Mouse (Mus musculus): ENCODE measurements around the gene Palm2. TPM values are rescaled to one million over a fixed set of nuclear protein-coding genes. Genes with fewer than 3 reads are reported as not detected.

Gene Palm2
- polyA plus RNA-seq, 1 experiment from 2014 or later = 11.8 TPM

DNA sequence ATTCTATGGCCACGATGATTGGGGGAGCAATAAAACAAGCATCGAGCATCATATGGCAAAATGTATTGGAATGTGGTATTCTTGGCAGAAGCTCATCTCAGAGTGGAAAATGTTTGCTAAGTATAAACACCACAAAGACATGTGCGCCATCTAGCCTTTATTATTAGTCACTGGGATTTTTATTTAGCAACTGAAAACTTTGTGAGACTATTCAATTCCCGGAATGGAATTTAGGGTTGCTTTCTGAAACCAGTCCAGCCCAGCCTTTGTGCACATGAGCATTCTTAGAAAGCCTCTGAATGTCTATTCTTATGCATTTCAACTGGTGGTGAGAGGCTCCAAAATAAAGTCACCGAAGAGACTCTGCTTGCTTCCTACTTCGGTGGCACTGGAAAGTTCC lies 55.8 kb downstream of the Palm2 start:
- no peaks in the 10 kb centered on the region for H3K36me3 ChIP-seq (ENCODE audit: control insufficient read depth, insufficient read depth)
- H3K4me2 ChIP-seq (ENCODE audit: low read depth, low read length) = no peak overlapping the region
- H3K4me1 ChIP-seq (ENCODE audit: control insufficient read depth, insufficient read depth, low read length) = peaks cover 14% of the 10 kb centered on the region
- 48% methylated on average over 6 of the region's 6 CpGs for WGBS
- H3K27me3 ChIP-seq (ENCODE audit: control insufficient read depth, insufficient read depth, low read length) = no peaks in the 10 kb centered on the region
- ATAC-seq (replicated peaks; ENCODE audit: extremely low read depth, insufficient read depth, low FRiP score) = peak; percentile 63
- no peak overlapping the region for H3K9ac ChIP-seq (ENCODE audit: low read length)
- H3K27ac ChIP-seq (ENCODE audit: low read length) = peak overlapping the region; percentile 79
- no peak overlapping the region for H3K4me3 ChIP-seq (ENCODE audit: low read length)
- H3K9me3 ChIP-seq (replicated peaks; ENCODE audit: control insufficient read depth, low read length) = no peaks in the 10 kb centered on the region

DNA sequence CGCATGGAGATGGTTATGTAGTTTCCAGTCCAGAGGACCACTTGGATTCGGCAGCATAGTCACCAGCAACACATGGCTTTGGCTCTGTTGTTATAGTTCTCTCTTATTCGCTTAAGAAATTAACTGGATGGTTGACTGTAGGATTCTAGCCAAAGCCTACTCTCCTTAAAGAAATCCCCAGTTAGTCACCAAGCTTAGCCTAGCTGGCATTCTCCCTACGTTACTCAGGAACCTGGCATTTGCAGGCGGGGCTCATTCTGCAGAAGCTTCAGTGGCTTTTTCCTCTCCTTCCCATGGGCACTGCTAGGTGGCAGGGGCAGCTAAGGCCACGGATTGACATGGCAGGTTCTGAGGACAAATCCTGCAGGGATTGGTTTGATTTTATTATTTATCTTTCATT lies 70.7 kb downstream of the Palm2 start:
- H3K9me3 ChIP-seq (replicated peaks; ENCODE audit: control insufficient read depth, low read length) = no peaks in the 10 kb centered on the region
- no peaks in the 10 kb centered on the region for H3K27me3 ChIP-seq (ENCODE audit: control insufficient read depth, insufficient read depth, low read length)
- no peak overlapping the region for H3K27ac ChIP-seq (ENCODE audit: low read length)
- H3K4me1 ChIP-seq (ENCODE audit: control insufficient read depth, insufficient read depth, low read length) = no peaks in the 10 kb centered on the region
- no peaks in the 10 kb centered on the region for H3K36me3 ChIP-seq (ENCODE audit: control insufficient read depth, insufficient read depth)
- ATAC-seq (replicated peaks; ENCODE audit: extremely low read depth, insufficient read depth, low FRiP score) = no peak
- no peak overlapping the region for H3K4me2 ChIP-seq (ENCODE audit: low read depth, low read length)
- H3K4me3 ChIP-seq (ENCODE audit: low read length) = no peak overlapping the region
- no peak overlapping the region for H3K9ac ChIP-seq (ENCODE audit: low read length)
- WGBS = 87% methylated on average over 6 of the region's 6 CpGs

DNA sequence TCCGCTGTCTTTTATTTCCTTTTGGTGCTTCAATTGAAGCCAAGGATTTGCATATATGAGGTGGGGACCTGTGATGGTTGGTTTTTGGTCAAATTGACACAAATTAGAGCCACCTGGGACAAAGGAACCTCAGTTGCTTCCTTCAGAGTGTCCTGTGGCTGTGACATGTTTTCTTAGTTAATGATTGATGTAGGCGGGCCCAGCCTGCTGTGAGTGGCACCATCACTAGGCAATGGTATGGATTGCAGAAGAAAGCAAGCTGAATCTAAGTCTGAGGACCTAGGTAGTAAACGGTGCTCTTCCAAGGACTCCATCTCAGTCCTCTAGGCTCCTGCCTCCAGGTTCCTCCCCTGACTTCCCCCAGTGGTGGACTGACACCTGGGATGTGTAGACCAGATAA lies 76.5 kb downstream of the Palm2 start:
- Histone ChIP-seq H3K4me1 (ENCODE audit: control insufficient read depth, insufficient read depth, low read length) (no peaks in the 10 kb centered on the region), H3K9ac (ENCODE audit: low read length) (no peak overlapping the region), H3K9me3 (replicated peaks; ENCODE audit: control insufficient read depth, low read length) (no peaks in the 10 kb centered on the region), H3K27me3 (ENCODE audit: control insufficient read depth, insufficient read depth, low read length) (no peaks in the 10 kb centered on the region), H3K27ac (ENCODE audit: low read length) (no peak overlapping the region), H3K36me3 (ENCODE audit: control insufficient read depth, insufficient read depth) (no peaks in the 10 kb centered on the region), H3K4me2 (ENCODE audit: low read depth, low read length) (no peak overlapping the region), H3K4me3 (ENCODE audit: low read length) (no peak overlapping the region)
- no peak for ATAC-seq (replicated peaks; ENCODE audit: extremely low read depth, insufficient read depth, low FRiP score)
- WGBS = 75% methylated on average over 2 of the region's 3 CpGs

DNA sequence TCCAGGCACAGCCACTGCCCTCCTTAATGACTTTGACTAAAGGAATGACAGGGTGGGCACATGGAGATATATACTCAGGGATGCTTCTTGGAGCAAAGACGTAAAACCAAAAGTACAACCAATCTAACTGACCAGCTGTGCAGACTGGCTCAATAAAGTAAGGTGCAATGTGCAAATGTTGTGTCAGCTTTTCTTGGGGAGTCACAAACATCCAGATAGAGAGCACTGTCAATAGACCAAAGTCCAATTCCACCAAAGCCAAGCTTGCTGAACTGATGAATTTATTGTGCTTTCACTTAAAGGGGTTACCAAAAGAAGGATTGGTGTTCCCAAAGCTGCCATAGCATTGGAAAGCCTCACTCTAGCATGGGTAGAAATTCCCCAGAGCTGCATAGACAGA lies 77.7 kb downstream of the Palm2 start:
- no peak overlapping the region for H3K9ac ChIP-seq (ENCODE audit: low read length)
- WGBS = 97% methylated on average over 1 of the region's 1 CpGs
- no peaks in the 10 kb centered on the region for H3K27me3 ChIP-seq (ENCODE audit: control insufficient read depth, insufficient read depth, low read length)
- ATAC-seq (replicated peaks; ENCODE audit: extremely low read depth, insufficient read depth, low FRiP score) = no peak
- H3K36me3 ChIP-seq (ENCODE audit: control insufficient read depth, insufficient read depth) = no peaks in the 10 kb centered on the region
- H3K4me2 ChIP-seq (ENCODE audit: low read depth, low read length) = no peak overlapping the region
- H3K27ac ChIP-seq (ENCODE audit: low read length) = no peak overlapping the region
- no peaks in the 10 kb centered on the region for H3K9me3 ChIP-seq (replicated peaks; ENCODE audit: control insufficient read depth, low read length)
- no peak overlapping the region for H3K4me3 ChIP-seq (ENCODE audit: low read length)
- no peaks in the 10 kb centered on the region for H3K4me1 ChIP-seq (ENCODE audit: control insufficient read depth, insufficient read depth, low read length)

DNA sequence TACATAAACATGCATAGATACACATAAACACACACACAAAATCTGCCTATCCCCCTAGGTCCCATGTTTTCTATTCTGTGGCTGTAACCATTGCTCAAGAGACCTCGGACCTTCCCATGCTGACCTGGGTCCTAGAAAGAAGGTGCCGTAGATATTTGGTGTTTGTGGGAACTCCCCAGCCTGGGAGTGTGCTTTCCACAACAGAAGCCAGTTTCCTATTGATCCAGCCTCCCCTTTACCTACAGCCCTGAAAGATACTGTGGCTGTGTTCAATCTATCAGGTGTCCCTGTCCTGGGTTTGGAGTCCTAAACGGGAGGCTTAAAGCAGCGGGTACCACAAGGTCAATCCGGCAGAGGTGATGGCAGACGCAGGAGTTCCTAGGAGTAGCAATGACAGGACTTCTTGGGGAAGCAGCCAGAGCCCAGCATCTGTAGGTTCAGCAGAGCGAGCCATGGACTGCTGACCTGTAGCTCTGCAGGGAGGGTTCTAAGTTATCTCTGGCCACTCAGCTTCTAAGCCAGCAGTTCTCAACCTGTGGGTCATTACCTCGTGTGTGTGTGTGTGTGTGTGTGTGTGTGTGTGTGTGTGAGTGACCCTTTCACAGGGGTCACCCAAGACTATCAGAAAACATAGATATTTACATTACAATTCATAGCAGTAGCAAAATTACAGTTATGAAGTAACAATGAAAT lies 79.3 kb downstream of the Palm2 start:
- Histone ChIP-seq H3K36me3 (ENCODE audit: control insufficient read depth, insufficient read depth) (no peaks in the 10 kb centered on the region), H3K27me3 (ENCODE audit: control insufficient read depth, insufficient read depth, low read length) (no peaks in the 10 kb centered on the region), H3K4me2 (ENCODE audit: low read depth, low read length) (no peak overlapping the region), H3K4me1 (ENCODE audit: control insufficient read depth, insufficient read depth, low read length) (no peaks in the 10 kb centered on the region), H3K27ac (ENCODE audit: low read length) (no peak overlapping the region), H3K4me3 (ENCODE audit: low read length) (no peak overlapping the region), H3K9ac (ENCODE audit: low read length) (no peak overlapping the region), H3K9me3 (replicated peaks; ENCODE audit: control insufficient read depth, low read length) (no peaks in the 10 kb centered on the region)
- WGBS = 52% methylated on average over 8 of the region's 8 CpGs
- no peak for ATAC-seq (replicated peaks; ENCODE audit: extremely low read depth, insufficient read depth, low FRiP score)

DNA sequence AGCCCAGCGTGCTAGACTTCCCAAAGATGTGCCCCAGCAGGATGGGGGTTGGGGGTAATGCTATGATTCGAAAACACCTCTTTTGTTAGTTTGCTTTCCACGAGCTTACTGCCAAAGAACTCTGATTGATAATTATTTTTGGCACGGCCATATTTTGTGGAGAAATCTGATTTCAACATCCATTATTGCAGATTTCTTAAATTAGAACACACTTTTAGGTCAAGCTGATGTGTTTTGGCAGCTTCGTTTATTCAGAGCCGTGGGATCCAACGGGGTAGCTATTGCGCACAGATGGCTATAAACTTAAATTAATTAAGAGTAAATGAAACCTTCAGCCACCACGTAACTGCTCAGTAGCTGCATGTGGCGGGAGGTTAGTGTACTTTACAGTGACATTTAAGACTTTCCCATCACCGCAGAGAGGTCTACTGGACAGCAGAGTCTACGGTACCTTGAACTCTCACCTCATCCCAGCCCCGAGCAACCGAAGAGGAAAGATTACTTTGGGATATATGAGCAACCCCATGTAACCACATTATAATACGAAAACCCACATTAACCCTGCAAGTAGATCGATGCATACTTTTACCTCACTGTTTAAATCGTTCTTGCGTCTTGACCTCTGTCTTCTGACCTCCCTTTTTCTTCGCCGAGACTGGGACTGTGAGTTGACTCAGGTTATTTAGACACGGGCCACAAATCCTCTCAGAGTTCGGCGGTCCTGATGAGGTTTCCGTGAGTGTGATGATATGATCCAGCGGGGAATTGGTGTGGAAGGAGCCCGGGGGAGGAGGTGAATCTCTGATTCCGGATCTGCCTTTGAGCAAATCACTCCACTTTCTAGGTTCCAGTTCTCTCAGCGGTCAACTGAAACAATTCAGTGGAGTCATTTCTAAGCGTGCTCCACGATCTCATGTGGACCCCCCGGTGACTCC lies 80.2 kb downstream of the Palm2 start:
- no peaks in the 10 kb centered on the region for H3K27me3 ChIP-seq (ENCODE audit: control insufficient read depth, insufficient read depth, low read length)
- H3K4me3 ChIP-seq (ENCODE audit: low read length) = no peak overlapping the region
- H3K4me1 ChIP-seq (ENCODE audit: control insufficient read depth, insufficient read depth, low read length) = no peaks in the 10 kb centered on the region
- no peaks in the 10 kb centered on the region for H3K9me3 ChIP-seq (replicated peaks; ENCODE audit: control insufficient read depth, low read length)
- H3K27ac ChIP-seq (ENCODE audit: low read length) = no peak overlapping the region
- no peak for ATAC-seq (replicated peaks; ENCODE audit: extremely low read depth, insufficient read depth, low FRiP score)
- H3K9ac ChIP-seq (ENCODE audit: low read length) = no peak overlapping the region
- no peaks in the 10 kb centered on the region for H3K36me3 ChIP-seq (ENCODE audit: control insufficient read depth, insufficient read depth)
- WGBS = 86% methylated on average over 31 of the region's 31 CpGs
- H3K4me2 ChIP-seq (ENCODE audit: low read depth, low read length) = no peak overlapping the region

DNA sequence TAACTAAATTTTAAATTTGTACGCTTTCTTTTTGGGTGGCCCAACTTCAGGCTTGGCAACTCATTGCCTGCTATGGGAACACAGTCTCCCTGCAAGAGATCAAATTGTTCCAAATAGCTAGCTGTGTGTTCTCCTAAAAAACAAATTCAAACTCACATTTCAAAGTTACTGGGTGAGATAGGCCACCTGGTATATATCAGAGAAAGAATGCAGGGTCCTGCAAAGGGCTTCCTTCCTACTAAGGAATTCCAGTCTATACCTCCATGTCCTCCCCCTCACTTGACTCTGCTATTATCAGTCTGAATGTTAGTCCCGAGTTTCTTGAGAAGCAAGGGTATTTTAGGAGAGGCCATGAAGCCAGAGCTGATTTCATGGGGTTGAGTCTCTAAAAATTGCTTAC lies 81.3 kb downstream of the Palm2 start:
- no peaks in the 10 kb centered on the region for H3K4me1 ChIP-seq (ENCODE audit: control insufficient read depth, insufficient read depth, low read length)
- no peaks in the 10 kb centered on the region for H3K27me3 ChIP-seq (ENCODE audit: control insufficient read depth, insufficient read depth, low read length)
- no peak overlapping the region for H3K27ac ChIP-seq (ENCODE audit: low read length)
- H3K9me3 ChIP-seq (replicated peaks; ENCODE audit: control insufficient read depth, low read length) = no peaks in the 10 kb centered on the region
- no peak overlapping the region for H3K9ac ChIP-seq (ENCODE audit: low read length)
- no peak overlapping the region for H3K4me2 ChIP-seq (ENCODE audit: low read depth, low read length)
- no peak for ATAC-seq (replicated peaks; ENCODE audit: extremely low read depth, insufficient read depth, low FRiP score)
- H3K36me3 ChIP-seq (ENCODE audit: control insufficient read depth, insufficient read depth) = no peaks in the 10 kb centered on the region
- 50% methylated on average over 2 of the region's 2 CpGs for WGBS
- H3K4me3 ChIP-seq (ENCODE audit: low read length) = no peak overlapping the region

DNA sequence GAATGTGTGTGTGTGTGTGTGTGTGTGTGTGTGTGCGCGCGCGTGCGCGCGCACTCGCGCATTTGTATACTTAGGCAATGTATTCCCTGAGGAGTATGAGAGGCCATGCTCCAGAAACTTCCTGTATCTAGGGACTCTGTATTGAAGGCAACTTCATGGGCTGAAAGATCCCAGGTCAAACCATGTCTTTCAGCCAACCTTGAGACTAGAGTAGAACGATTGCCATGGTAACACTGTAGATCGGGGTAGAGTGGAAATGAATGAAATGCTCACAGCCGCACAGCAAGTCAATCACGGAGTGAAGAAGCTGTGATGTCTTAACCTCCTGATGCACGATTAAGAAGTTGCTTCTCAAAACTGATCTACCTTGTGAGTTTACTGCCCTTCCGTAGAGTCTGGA lies 89.4 kb downstream of the Palm2 start:
- peaks cover 13% of the 10 kb centered on the region for H3K4me1 ChIP-seq (ENCODE audit: control insufficient read depth, insufficient read depth, low read length)
- no peak overlapping the region for H3K27ac ChIP-seq (ENCODE audit: low read length)
- no peak overlapping the region for H3K4me3 ChIP-seq (ENCODE audit: low read length)
- no peak overlapping the region for H3K4me2 ChIP-seq (ENCODE audit: low read depth, low read length)
- no peak overlapping the region for H3K9ac ChIP-seq (ENCODE audit: low read length)
- H3K36me3 ChIP-seq (ENCODE audit: control insufficient read depth, insufficient read depth) = no peaks in the 10 kb centered on the region
- ATAC-seq (replicated peaks; ENCODE audit: extremely low read depth, insufficient read depth, low FRiP score) = no peak
- H3K9me3 ChIP-seq (replicated peaks; ENCODE audit: control insufficient read depth, low read length) = no peaks in the 10 kb centered on the region
- no peaks in the 10 kb centered on the region for H3K27me3 ChIP-seq (ENCODE audit: control insufficient read depth, insufficient read depth, low read length)
- 94% methylated on average over 15 of the region's 15 CpGs for WGBS

DNA sequence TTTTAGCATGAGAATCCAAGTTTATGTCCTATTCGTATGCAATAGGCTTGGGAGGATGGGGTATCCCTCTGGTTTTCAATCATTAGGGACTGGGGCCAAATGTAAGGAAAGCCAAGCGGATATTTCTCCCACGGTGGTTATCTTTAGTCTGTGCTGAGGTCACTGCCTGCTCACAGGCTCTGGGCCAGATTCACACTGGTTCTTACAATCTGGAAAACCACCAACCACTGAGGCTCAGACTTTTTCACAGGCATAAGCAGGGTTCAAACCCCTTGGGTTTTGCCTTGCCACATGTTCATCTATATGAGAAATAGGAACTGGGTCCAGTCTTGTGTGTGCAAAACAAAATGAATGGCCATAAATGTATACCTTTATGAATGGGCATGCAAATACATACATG lies 90.4 kb downstream of the Palm2 start:
- peaks cover 13% of the 10 kb centered on the region for H3K4me1 ChIP-seq (ENCODE audit: control insufficient read depth, insufficient read depth, low read length)
- H3K4me3 ChIP-seq (ENCODE audit: low read length) = no peak overlapping the region
- no peaks in the 10 kb centered on the region for H3K27me3 ChIP-seq (ENCODE audit: control insufficient read depth, insufficient read depth, low read length)
- no peaks in the 10 kb centered on the region for H3K36me3 ChIP-seq (ENCODE audit: control insufficient read depth, insufficient read depth)
- WGBS = 36% methylated on average over 3 of the region's 3 CpGs
- no peaks in the 10 kb centered on the region for H3K9me3 ChIP-seq (replicated peaks; ENCODE audit: control insufficient read depth, low read length)
- peak; percentile 68 for ATAC-seq (replicated peaks; ENCODE audit: extremely low read depth, insufficient read depth, low FRiP score)
- H3K27ac ChIP-seq (ENCODE audit: low read length) = peak overlapping the region; percentile 39
- H3K4me2 ChIP-seq (ENCODE audit: low read depth, low read length) = no peak overlapping the region
- H3K9ac ChIP-seq (ENCODE audit: low read length) = no peak overlapping the region

Data from heart, embryonic 16.5 days (tissue).